Mouse (Mus musculus) midbrain, embryonic 12.5 days (tissue): ENCODE data around the gene Traf3ip3. TPM values are rescaled to one million over a fixed set of nuclear protein-coding genes. Genes with fewer than 3 reads are reported as not detected.

ENCODE experiments used
- ATAC-seq: fragments of 200-750 bp; cut with Nextera tagmentation; 2 replicates; pipeline ENCODE4 v1.8.0; 2017; ENCODE audit warnings: low read depth, moderate TSS enrichment, moderate library complexity; ENCODE audit not compliant: low FRiP score
- H3K27ac ChIP-seq: fragments of 300-500 bp; sonication (generic); replicated peaks from 2 replicates; pipeline ENCODE4 v1.5.1; 2016; ENCODE audit warnings: mild to moderate bottlenecking
- H3K27me3 ChIP-seq: fragments of 300-500 bp; sonication (generic); 2 replicates; pipeline ENCODE4 v1.6.1; 2016; ENCODE audit warnings: mild to moderate bottlenecking
- H3K36me3 ChIP-seq: fragments of 300-500 bp; sonication (generic); 2 replicates; pipeline ENCODE4 v1.6.1; 2016
- H3K4me1 ChIP-seq: fragments of 300-500 bp; sonication (generic); 2 replicates; pipeline ENCODE4 v1.6.1; 2016
- H3K4me2 ChIP-seq: fragments of 300-500 bp; sonication (generic); replicated peaks from 2 replicates; pipeline ENCODE4 v1.6.1; 2016; ENCODE audit warnings: mild to moderate bottlenecking, moderate library complexity
- H3K4me3 ChIP-seq: fragments of 300-500 bp; sonication (generic); 2 replicates; pipeline ENCODE4 v1.5.1; 2016; ENCODE audit warnings: mild to moderate bottlenecking
- H3K9ac ChIP-seq: fragments of 300-500 bp; sonication (generic); replicated peaks from 2 replicates; pipeline ENCODE4 v1.6.1; 2016; ENCODE audit warnings: mild to moderate bottlenecking, moderate library complexity
- H3K9me3 ChIP-seq: fragments of 300-500 bp; sonication (generic); 2 replicates; pipeline ENCODE4 v1.6.1; 2016; ENCODE audit warnings: mild to moderate bottlenecking
- WGBS: fragments of 180-500 bp; shearing (Covaris S2); methylation state at CpG from one replicate; pipeline ENCODE4 v1.1.7; 2016; 5-methylcytosine and 5-hydroxymethylcytosine counted together
- polyA plus RNA-seq: library from polyadenylated mRNA; unstranded; fragments of >200 nt; fragmentation: Nextera tagmentation; extraction: Ambion mirVana; gene quantifications from 2 replicates; pipeline ENCODE4 v1.2.1, GENCODE M21; 2016

Traf3ip3 gene
- polyA plus RNA-seq, 1 experiment from 2014 or later, result 2.1 TPM

GRCm38 (mm10) chr1:193230531-193230930 lies 29.0 kb upstream of the Traf3ip3 start:
- no peaks in the 10 kb centered on the region for H3K9me3 ChIP-seq
- no peak overlapping the region for H3K9ac ChIP-seq
- no peaks in the 10 kb centered on the region for H3K36me3 ChIP-seq
- peaks cover 2% of the 10 kb centered on the region; the same call in 1 of the 2 replicates for H3K4me1 ChIP-seq
- H3K4me3 ChIP-seq, result no peak overlapping the region
- no peak overlapping the region for H3K27ac ChIP-seq
- peaks cover 9% of the 10 kb centered on the region; the same call in 1 of the 2 replicates for H3K27me3 ChIP-seq
- no peak for ATAC-seq
- no peak overlapping the region for H3K4me2 ChIP-seq
- 82% methylated on average over 3 of the region's 3 CpGs for WGBS

GRCm38 (mm10) chr1:193229570-193229969 lies 28.1 kb upstream of the Traf3ip3 start:
- Histone ChIP-seq H3K4me3 (no peak overlapping the region), H3K4me1 (peaks cover 6% of the 10 kb centered on the region; the same call in 1 of the 2 replicates), H3K27me3 (peaks cover 9% of the 10 kb centered on the region; the same call in 1 of the 2 replicates), H3K4me2 (no peak overlapping the region), H3K36me3 (no peaks in the 10 kb centered on the region), H3K27ac (no peak overlapping the region), H3K9ac (no peak overlapping the region), H3K9me3 (no peaks in the 10 kb centered on the region)
- no peak for ATAC-seq
- WGBS, result 96% methylated on average over 5 of the region's 5 CpGs

- WGBS, result 77% methylated on average over 4 of the region's 4 CpGs
- Histone ChIP-seq H3K27ac (no peak overlapping the region), H3K9me3 (no peaks in the 10 kb centered on the region), H3K4me2 (no peak overlapping the region), H3K27me3 (peaks cover 9% of the 10 kb centered on the region; the same call in 1 of the 2 replicates), H3K9ac (no peak overlapping the region), H3K4me1 (peaks cover 6% of the 10 kb centered on the region; the same call in 1 of the 2 replicates), H3K36me3 (no peaks in the 10 kb centered on the region), H3K4me3 (no peak overlapping the region)
- no peak for ATAC-seq
Measured at GRCm38 (mm10) chr1:193227537-193227936, 26.0 kb upstream of the Traf3ip3 start.

DNA sequence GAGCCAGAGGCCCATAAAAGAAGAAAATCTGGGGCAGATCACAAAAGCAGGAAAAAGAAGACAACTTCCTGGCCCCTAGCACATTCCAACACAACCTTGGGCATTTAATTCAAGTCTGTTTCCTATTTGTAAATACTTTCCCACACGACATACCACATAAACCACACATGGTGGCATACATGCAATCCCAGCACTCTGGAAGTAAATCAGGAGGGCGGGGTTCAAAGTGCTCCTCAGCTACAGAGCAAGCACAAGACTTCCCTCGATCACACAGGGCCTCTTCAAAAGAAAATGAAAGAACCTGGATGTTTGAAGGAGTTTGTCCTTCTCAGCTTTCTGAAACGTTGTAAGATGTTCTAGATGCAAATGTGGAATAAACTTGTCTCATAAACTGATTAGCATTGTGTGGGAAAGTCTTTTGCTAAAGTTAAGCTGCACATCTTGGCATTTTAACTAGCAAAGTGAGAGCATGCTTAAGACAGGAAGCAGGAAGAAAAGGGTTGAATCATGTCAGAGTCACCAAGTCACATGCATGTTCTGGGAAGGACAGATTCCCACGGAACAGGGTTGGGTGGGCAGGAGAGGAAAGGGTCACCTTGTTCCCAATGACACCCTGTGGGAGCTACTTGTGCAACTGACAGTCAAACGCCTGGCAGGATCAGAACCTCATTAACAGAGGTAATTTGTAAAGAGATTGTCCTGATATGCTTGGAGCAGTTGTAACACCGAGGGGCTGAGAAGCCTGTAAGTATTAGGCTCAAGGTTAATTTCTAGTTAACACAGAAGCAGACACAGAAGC lies 25.4 kb upstream of the Traf3ip3 start:
- H3K27me3 ChIP-seq, result peaks cover 13% of the 10 kb centered on the region; the same call in 1 of the 2 replicates

GRCm38 (mm10) chr1:193226114-193226513 lies 24.6 kb upstream of the Traf3ip3 start:
- WGBS, result 94% methylated on average over 4 of the region's 4 CpGs
- Histone ChIP-seq H3K9ac (no peak overlapping the region), H3K4me1 (peaks cover 6% of the 10 kb centered on the region; the same call in 1 of the 2 replicates), H3K36me3 (no peaks in the 10 kb centered on the region), H3K9me3 (no peaks in the 10 kb centered on the region), H3K4me3 (no peak overlapping the region), H3K27me3 (peaks cover 6% of the 10 kb centered on the region; the same call in 1 of the 2 replicates), H3K27ac (no peak overlapping the region), H3K4me2 (no peak overlapping the region)
- no peak for ATAC-seq

More for the DNA sequence above, 25.4 kb upstream of the Traf3ip3 start:
- H3K36me3 ChIP-seq, result no peaks in the 10 kb centered on the region
- no peak overlapping the region for H3K9ac ChIP-seq
- no peaks in the 10 kb centered on the region for H3K9me3 ChIP-seq
- WGBS, result 57% methylated on average over 7 of the region's 7 CpGs
- ATAC-seq, result no peak
- no peak overlapping the region for H3K4me3 ChIP-seq
- no peak overlapping the region for H3K4me2 ChIP-seq
- H3K4me1 ChIP-seq, result peaks cover 6% of the 10 kb centered on the region; the same call in 1 of the 2 replicates
- no peak overlapping the region for H3K27ac ChIP-seq

DNA sequence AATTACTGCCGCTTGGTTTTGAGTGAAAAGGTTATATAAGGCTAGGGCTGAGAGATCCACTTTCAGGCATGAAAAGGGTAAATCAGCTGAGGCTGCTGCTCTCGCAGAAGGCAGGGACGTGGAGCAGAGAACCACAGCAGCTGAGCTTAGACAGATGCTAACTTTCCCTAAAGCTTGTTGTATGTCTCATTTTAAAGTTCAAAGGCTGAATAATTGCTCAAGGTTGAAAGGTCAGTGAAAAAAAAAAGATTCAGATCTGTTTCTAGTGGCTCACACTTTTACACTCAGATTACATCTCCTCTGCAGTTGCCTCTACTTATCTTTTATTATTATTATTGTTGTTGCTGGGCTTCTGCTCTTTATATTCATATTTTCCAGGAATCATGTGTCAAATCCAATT lies 24.0 kb upstream of the Traf3ip3 start:
- Histone ChIP-seq H3K9me3 (no peaks in the 10 kb centered on the region), H3K4me1 (peaks cover 6% of the 10 kb centered on the region; the same call in 1 of the 2 replicates), H3K27me3 (0 out of 2 replicates have a peak, but pooled peaks cover 4% of the 10 kb centered on the region), H3K4me3 (no peak overlapping the region), H3K27ac (no peak overlapping the region), H3K4me2 (no peak overlapping the region), H3K9ac (no peak overlapping the region), H3K36me3 (no peaks in the 10 kb centered on the region)
- WGBS, result 34% methylated on average over 3 of the region's 3 CpGs
- ATAC-seq, result no peak

DNA sequence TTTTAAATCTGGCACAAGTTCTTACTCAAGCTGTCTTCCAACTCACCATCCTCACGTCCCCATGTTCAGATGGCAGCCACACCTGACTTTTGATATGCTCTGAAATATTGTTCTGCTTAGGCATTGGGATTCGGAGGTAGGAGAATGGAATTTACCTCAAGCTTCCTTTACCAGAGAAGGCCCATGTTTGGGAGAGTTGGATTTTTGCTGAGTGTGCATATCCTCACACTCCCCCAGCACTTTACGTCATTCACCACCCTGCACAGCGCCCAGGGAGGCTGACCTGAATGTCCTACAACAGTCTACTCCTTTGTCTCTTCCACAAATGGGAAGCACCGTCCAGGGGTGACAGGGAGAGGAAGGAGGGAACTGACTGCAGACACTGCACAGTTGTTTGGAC lies 18.9 kb upstream of the Traf3ip3 start:
- Histone ChIP-seq H3K27ac (no peak overlapping the region), H3K9me3 (no peaks in the 10 kb centered on the region), H3K4me1 (peaks cover 3% of the 10 kb centered on the region; the same call in 1 of the 2 replicates), H3K27me3 (0 out of 2 replicates have a peak, but pooled peaks cover 4% of the 10 kb centered on the region), H3K4me2 (no peak overlapping the region), H3K36me3 (no peaks in the 10 kb centered on the region), H3K9ac (no peak overlapping the region), H3K4me3 (no peak overlapping the region)
- ATAC-seq, result no peak
- 69% methylated on average over 5 of the region's 5 CpGs for WGBS

GRCm38 (mm10) chr1:193216000-193216399 lies 14.5 kb upstream of the Traf3ip3 start:
- WGBS, result 73% methylated on average over 3 of the region's 3 CpGs
- no peak overlapping the region for H3K27ac ChIP-seq

DNA sequence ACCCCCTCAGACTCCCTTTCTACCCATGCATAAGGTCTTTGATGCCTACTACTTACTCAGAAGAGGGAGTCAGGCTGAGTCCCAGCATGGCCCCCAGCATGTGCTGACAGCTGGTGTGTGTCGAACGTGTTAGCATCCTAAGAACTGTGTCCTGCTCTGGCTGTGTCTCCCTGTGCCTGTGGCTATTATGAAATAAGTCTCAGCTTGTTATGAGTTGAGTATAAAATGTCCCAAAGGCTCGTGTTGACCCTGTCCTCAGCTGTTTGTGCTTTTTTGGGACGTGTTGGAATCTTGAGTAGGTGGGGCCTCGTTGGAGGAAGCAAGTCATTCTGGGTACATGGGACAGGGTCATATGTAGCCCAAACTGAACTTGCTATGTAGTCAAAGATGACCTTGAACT lies 12.6 kb upstream of the Traf3ip3 start:
- Histone ChIP-seq H3K36me3 (no peaks in the 10 kb centered on the region), H3K4me2 (no peak overlapping the region), H3K9me3 (no peaks in the 10 kb centered on the region), H3K27ac (no peak overlapping the region), H3K27me3 (no peaks in the 10 kb centered on the region), H3K4me1 (no peaks in the 10 kb centered on the region), H3K9ac (no peak overlapping the region), H3K4me3 (no peak overlapping the region)
- WGBS, result 79% methylated on average over 5 of the region's 5 CpGs
- ATAC-seq, result no peak

More at GRCm38 (mm10) chr1:193216000-193216399, 14.5 kb upstream of the Traf3ip3 start:
- Histone ChIP-seq H3K27me3 (no peaks in the 10 kb centered on the region), H3K4me2 (no peak overlapping the region), H3K9ac (no peak overlapping the region), H3K4me1 (no peaks in the 10 kb centered on the region), H3K4me3 (no peak overlapping the region), H3K36me3 (no peaks in the 10 kb centered on the region), H3K9me3 (no peaks in the 10 kb centered on the region)
- ATAC-seq, result no peak

- Histone ChIP-seq H3K27me3 (no peaks in the 10 kb centered on the region), H3K9ac (no peak overlapping the region), H3K4me2 (no peak overlapping the region), H3K27ac (no peak overlapping the region), H3K9me3 (no peaks in the 10 kb centered on the region), H3K36me3 (no peaks in the 10 kb centered on the region), H3K4me1 (no peaks in the 10 kb centered on the region), H3K4me3 (no peak overlapping the region)
- no peak for ATAC-seq
- 75% methylated on average over 5 of the region's 5 CpGs for WGBS
Measured at GRCm38 (mm10) chr1:193211371-193211770, 9.9 kb upstream of the Traf3ip3 start.

GRCm38 (mm10) chr1:193208178-193208577 lies 6.7 kb upstream of the Traf3ip3 start:
- Histone ChIP-seq H3K9ac (no peak overlapping the region), H3K9me3 (no peaks in the 10 kb centered on the region), H3K27ac (no peak overlapping the region), H3K4me1 (no peaks in the 10 kb centered on the region), H3K4me3 (no peak overlapping the region), H3K36me3 (no peaks in the 10 kb centered on the region), H3K4me2 (no peak overlapping the region), H3K27me3 (no peaks in the 10 kb centered on the region)
- ATAC-seq, result no peak
- 44% methylated on average over 2 of the region's 2 CpGs for WGBS

DNA sequence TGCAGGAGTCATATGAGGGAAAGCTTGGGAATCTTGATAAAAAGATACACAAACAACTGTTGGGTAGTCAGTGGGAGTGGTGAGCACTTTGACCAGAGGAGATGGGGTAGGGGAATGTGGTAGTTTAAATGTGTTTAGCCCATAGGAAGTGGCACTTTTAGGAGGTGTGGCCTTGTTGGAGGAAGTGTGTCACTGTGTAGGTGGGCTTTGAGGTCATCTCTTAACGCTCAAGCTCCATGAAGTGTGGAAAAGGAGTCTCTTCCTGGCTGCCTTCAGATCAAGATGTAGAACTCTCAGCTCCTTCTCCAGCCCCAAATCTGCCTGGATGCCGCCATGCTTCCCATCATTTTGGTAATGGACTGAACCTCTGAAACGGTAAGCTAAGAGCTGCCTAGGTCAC lies 6.0 kb upstream of the Traf3ip3 start, which contains the start of gene Lamb3:
TSS of gene Lamb3 (plus strand) at position 197 of the 400 bp plus-strand sequence.
- Histone ChIP-seq H3K9ac (no peak within 1 kb of the TSS), H3K27me3 (no peaks in the 10 kb centered on the region), H3K9me3 (no peaks in the 10 kb centered on the region), H3K27ac (no peak within 1 kb of the TSS), H3K4me3 (no peak within 1 kb of the TSS), H3K36me3 (no peaks in the 10 kb centered on the region), H3K4me1 (no peaks in the 10 kb centered on the region), H3K4me2 (no peak within 1 kb of the TSS)
- 88% methylated on average over 3 of the region's 3 CpGs for WGBS
- no peak for ATAC-seq
